Mouse (Mus musculus): ENCODE results near the gene F2.

DNA sequence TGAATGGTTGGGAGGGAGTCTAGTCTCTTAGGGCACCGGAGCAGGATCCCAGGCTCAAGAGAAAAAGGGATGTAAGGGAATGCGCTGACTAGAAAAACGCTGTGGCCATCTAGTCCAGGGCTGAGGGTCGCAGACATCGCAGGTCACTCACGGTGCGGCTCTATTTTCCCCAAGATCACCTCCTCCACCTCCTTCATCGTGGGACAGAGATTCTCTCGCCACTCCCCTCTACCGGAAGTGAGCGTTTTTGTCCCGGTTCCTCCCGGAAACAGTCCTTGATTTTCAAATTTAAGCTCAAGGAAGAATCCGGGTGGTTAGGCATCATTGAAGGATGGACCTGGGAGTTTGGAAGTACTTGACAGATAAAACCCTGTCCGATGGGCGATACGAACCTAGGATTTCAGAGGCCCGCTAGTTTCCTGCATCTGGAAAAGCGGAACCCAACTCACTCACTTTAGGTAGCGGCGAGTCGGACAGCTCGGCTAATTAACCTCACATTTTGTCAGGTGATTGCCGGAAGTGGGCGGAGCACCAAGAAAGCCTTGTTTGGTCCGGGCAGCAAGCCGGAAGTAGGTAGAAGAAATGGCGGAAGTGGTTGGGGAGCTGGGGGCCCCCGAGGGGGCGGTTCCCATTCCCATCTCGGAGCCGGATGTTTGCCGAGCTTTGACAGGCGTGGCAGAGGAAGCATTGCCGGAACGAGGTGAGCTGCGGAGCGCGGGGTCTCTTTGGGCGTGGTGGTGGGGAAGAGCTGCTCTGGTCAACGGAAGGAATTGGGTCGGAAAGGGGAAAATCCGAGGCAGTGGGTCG, 13.5 kb upstream of the F2 start, which contains the start of the genes Zfp408 and Arhgap1:
- no peak for TF ChIP-seq POLR2A (IDR thresholded peaks at IDR 0.05; ENCODE audit: borderline replicate concordance, low read depth, low read length)
- TF ChIP-seq CTCF (IDR thresholded peaks at IDR 0.05; ENCODE audit: low read depth, low read length), result no peak

All from bone marrow macrophage, adult 2 months (primary cell).